Mouse (Mus musculus): Measurements from ENCODE around the gene Olfr1178.

The Olfr1178 gene

GRCm38 (mm10) chr2:88386762-88387161 is at the start of gene Olfr1178:
Olfr1178 (plus strand) TSS chr2:88387062.
- no peak for DNase-seq (ENCODE audit: low read depth, low spot score)

DNA sequence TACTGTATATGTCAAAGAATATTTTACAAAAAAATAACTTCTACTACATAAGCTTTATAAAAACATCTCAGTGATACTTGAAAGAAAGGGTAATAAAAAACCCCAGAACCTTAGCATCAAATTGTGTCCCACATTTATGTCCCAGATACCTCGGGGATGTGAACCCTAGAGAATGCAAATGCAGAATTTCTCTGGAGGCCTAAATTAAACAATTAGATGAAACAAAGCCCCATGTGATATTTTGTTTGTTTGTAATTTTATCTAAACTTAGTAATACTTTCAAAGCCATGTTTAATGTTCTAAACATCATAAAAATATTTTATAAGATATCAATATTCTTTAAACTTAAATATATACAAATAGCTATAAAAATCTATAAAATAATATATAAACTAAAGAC is 40.5 kb upstream of the Olfr1178 start, which contains the start of gene Olfr1177-ps:
Olfr1177-ps (minus strand) TSS at position 101 of the 400 bp plus-strand sequence.
- no peak for DNase-seq (ENCODE audit: low read depth, low spot score)

DNA sequence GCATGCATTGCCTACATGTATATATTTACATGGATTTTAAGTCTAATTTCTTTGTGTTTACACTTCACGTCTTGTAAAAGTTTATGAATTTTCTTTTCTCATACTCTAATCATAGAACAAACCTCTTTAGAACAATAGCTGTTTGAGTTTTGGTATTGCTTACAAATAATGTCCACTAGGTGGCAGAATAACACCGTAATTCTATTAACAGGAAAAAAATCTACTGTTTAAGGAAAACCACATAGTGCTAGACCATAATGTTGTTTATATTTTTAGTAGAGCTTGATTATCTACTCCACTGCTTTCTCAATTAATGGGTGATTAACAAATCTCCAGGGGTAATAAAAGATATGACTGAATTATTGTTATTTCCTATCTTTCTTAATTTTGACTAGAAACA is 30.6 kb upstream of the Olfr1178 start:
- peak; percentile 40 for DNase-seq (ENCODE audit: low read depth, low spot score)

DNA sequence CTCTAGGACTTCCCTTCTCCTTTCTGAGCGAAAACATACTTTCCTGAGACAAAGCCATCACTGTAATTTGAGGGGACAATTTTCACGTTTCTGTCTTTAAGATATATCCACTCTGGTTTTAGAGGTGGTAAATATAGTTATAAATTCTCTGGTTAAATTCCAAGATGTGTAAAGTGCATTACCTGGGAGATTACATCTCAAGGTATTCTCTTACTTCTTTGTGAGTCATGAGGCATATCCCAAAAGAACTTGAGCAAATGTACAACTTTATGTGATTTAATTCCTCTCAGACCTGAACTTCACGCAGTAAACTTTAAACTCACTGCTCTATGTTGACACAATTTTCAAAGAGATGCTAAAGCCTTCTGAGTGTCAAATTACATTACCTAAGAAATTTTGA is 19.5 kb downstream of the Olfr1178 start, which contains the start of gene Olfr1179:
Olfr1179 (minus strand) TSS at position 101 of the 400 bp plus-strand sequence.
- no peak for DNase-seq (ENCODE audit: low read depth, low spot score)

GRCm38 (mm10) chr2:88419051-88419450 is 32.2 kb downstream of the Olfr1178 start, which contains the start of gene Olfr1180:
Olfr1180 (minus strand) TSS chr2:88419151.
- DNase-seq (ENCODE audit: low read depth, low spot score): no peak

- no peak for DNase-seq (ENCODE audit: low read depth, low spot score)
Observed at GRCm38 (mm10) chr2:88426071-88426470, 39.2 kb downstream of the Olfr1178 start, which contains the start of gene Olfr1181. Olfr1181 (minus strand) TSS chr2:88426171.

GRCm38 (mm10) chr2:88449031-88449430 is 62.2 kb downstream of the Olfr1178 start, which contains the start of gene Gm13757:
Gm13757 (minus strand) TSS chr2:88449131.
- no peak for DNase-seq (ENCODE audit: low read depth, low spot score)
